Mouse (Mus musculus) liver, embryonic 11.5 days (tissue): Measurements from ENCODE around the gene Ost4. TPM values are rescaled to one million over a fixed set of nuclear protein-coding genes. Genes with fewer than 3 reads are reported as not detected.

ENCODE experiments used
- ATAC-seq: fragments of 200-750 bp; cut with Nextera tagmentation; replicated peaks from 2 replicates; pipeline ENCODE4 v1.8.0; 2017; ENCODE audit warnings: moderate number of reproducible peaks, mild to moderate bottlenecking, moderate TSS enrichment, moderate library complexity; ENCODE audit not compliant: low FRiP score
- DNase-seq: peaks from one replicate; pipeline ENCODE4 v3.0.0-alpha.2; 2017; ENCODE audit warnings: low spot score
- H3K27ac ChIP-seq: fragments of 300-500 bp; sonication (generic); 2 replicates; pipeline ENCODE4 v1.5.1; 2014; ENCODE audit warnings: mild to moderate bottlenecking, low read depth, low read length, control low read depth
- H3K27me3 ChIP-seq: fragments of 300-500 bp; sonication (generic); replicated peaks from 2 replicates; pipeline ENCODE4 v1.6.1; 2014; ENCODE audit warnings: low read length, mixed read lengths; ENCODE audit not compliant: control insufficient read depth, insufficient read depth
- H3K36me3 ChIP-seq: fragments of 300-500 bp; sonication (generic); 2 replicates; pipeline ENCODE4 v1.6.1; 2014; ENCODE audit warnings: mild to moderate bottlenecking, low read length, moderate library complexity, mixed read lengths; ENCODE audit not compliant: control insufficient read depth, insufficient read depth
- H3K4me1 ChIP-seq: fragments of 300-500 bp; sonication (generic); replicated peaks from 2 replicates; pipeline ENCODE4 v1.6.1; 2014; ENCODE audit warnings: low read length, mixed read lengths; ENCODE audit not compliant: control insufficient read depth, insufficient read depth
- H3K4me2 ChIP-seq: fragments of 300-500 bp; sonication (generic); 2 replicates; pipeline ENCODE4 v1.6.1; 2014; ENCODE audit warnings: mild to moderate bottlenecking, control low read depth, moderate library complexity
- H3K4me3 ChIP-seq: fragments of 300-500 bp; sonication (generic); 2 replicates; pipeline ENCODE4 v1.5.1; 2014; ENCODE audit warnings: low read depth, low read length, control low read depth
- H3K9ac ChIP-seq: fragments of 300-500 bp; sonication (generic); 2 replicates; pipeline ENCODE4 v1.6.1; 2014; ENCODE audit warnings: low read depth, low read length, control low read depth
- H3K9me3 ChIP-seq: fragments of 300-500 bp; sonication (generic); 2 replicates; pipeline ENCODE4 v1.6.1; 2016; ENCODE audit warnings: low read length, inconsistent platforms, mixed read lengths; ENCODE audit not compliant: control insufficient read depth
- WGBS: fragments of 180-500 bp; shearing (Covaris S2); extraction: QIAGEN DNeasy Blood & Tissue Kit; methylation state at CpG from one replicate; pipeline ENCODE4 v1.1.7; 2014; 5-methylcytosine and 5-hydroxymethylcytosine counted together
- polyA plus RNA-seq: library from polyadenylated mRNA; unstranded; fragments of >200 nt; fragmentation: Nextera tagmentation; extraction: Ambion mirVana; gene quantifications from 2 replicates; pipeline ENCODE4 v1.2.1, GENCODE M21; 2014

Gene Ost4
- polyA plus RNA-seq, 1 experiment from 2014 or later = 501 TPM

DNA sequence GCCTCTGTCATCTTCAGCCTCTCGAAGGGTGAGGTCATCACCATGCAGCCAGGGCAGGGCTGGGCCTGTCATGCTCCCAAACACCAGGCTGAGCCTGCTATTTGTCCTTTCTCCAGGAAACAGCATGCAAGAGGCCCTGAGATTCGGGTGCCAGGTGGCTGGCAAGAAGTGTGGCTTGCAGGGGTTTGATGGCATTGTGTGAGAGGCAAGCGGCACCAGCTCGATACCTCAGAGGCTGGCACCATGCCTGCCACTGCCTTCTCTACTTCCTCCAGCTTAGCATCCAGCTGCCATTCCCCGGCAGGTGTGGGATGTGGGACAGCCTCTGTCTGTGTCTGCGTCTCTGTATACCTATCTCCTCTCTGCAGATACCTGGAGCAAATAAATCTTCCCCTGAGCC is 23.3 kb upstream of the Ost4 start:
- no peak overlapping the region for H3K4me3 ChIP-seq
- WGBS = 85% methylated on average over 6 of the region's 6 CpGs
- no peaks in the 10 kb centered on the region for H3K27me3 ChIP-seq
- no peaks in the 10 kb centered on the region for H3K9me3 ChIP-seq
- DNase-seq (no peak), ATAC-seq (no peak)
- no peaks in the 10 kb centered on the region for H3K36me3 ChIP-seq
- H3K27ac ChIP-seq = no peak overlapping the region
- no peak overlapping the region for H3K9ac ChIP-seq
- no peaks in the 10 kb centered on the region for H3K4me1 ChIP-seq
- H3K4me2 ChIP-seq = no peak overlapping the region

DNA sequence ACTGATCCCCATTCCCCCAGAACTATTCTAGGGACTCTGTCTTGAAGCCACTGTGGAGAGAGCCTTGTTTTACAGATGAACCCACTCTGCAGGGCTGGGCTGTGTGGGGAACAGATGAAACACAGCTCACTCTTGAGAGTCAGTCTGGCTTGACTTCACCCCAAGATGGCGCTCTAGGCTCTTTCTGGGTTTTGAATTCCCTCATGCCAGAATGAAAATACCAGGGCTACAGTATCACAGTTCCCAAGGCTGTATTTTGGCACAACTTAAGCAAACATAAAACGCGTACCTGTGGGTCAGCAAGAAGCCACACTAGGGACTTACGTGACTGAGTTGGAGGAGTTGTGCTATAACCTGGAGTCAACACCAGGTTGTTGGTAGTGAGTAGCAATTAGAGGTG is 22.5 kb upstream of the Ost4 start:
- no peaks in the 10 kb centered on the region for H3K9me3 ChIP-seq
- WGBS = 58% methylated on average over 4 of the region's 4 CpGs

GRCm38 (mm10) chr5:30927945-30928529 is 20.4 kb upstream of the Ost4 start:
- Histone ChIP-seq H3K4me2 (0 out of 2 replicates have a peak overlapping the region, but pooled peaks have one; percentile 28), H3K4me3 (no peak overlapping the region)
- WGBS = 45% methylated on average over 7 of the region's 7 CpGs

More for the DNA sequence above, 22.5 kb upstream of the Ost4 start:
- no peaks in the 10 kb centered on the region for H3K27me3 ChIP-seq
- no peak for ATAC-seq
- H3K4me2 ChIP-seq = no peak overlapping the region
- no peak overlapping the region for H3K4me3 ChIP-seq
- no peaks in the 10 kb centered on the region for H3K4me1 ChIP-seq
- H3K27ac ChIP-seq = no peak overlapping the region
- DNase-seq = no peak
- H3K36me3 ChIP-seq = no peaks in the 10 kb centered on the region
- H3K9ac ChIP-seq = no peak overlapping the region

DNA sequence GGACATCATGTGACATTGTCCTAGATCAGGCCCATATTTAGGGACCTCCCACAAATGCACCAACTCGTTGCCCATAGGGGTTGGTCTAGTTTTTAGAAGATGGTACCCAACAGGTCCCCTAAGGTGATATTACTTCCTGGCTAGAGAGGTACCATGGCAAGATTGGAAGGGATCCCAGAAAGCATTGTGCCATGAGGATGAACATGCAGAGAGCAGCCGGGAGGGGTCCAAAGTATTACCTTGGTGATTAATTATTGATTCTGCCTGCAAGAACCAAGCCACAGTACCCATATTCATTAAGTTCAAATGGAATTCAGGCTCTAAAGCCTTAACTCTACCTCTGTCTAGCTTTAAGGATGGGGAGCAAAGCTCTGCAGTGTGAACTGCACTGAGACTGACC is 18.5 kb upstream of the Ost4 start:
- Histone ChIP-seq H3K9me3 (no peaks in the 10 kb centered on the region), H3K4me1 (peaks cover 11% of the 10 kb centered on the region), H3K27me3 (no peaks in the 10 kb centered on the region), H3K27ac (no peak overlapping the region), H3K36me3 (no peaks in the 10 kb centered on the region), H3K4me3 (no peak overlapping the region), H3K4me2 (no peak overlapping the region), H3K9ac (no peak overlapping the region)
- 74% methylated on average over 2 of the region's 2 CpGs for WGBS
- ATAC-seq (no peak), DNase-seq (no peak)

More at GRCm38 (mm10) chr5:30927945-30928529, 20.4 kb upstream of the Ost4 start:
- Histone ChIP-seq H3K36me3 (no peaks in the 10 kb centered on the region), H3K9me3 (no peaks in the 10 kb centered on the region), H3K9ac (no peak overlapping the region), H3K27ac (no peak overlapping the region), H3K4me1 (no peaks in the 10 kb centered on the region), H3K27me3 (no peaks in the 10 kb centered on the region)
- peak; percentile 47 for ATAC-seq
- DNase-seq = no peak

GRCm38 (mm10) chr5:30925217-30925616 is 17.6 kb upstream of the Ost4 start:
- Histone ChIP-seq H3K9ac (no peak overlapping the region), H3K4me2 (no peak overlapping the region), H3K9me3 (no peaks in the 10 kb centered on the region), H3K36me3 (0 out of 2 replicates have a peak, but pooled peaks cover 3% of the 10 kb centered on the region), H3K4me3 (no peak overlapping the region), H3K4me1 (peaks cover 18% of the 10 kb centered on the region), H3K27me3 (no peaks in the 10 kb centered on the region), H3K27ac (no peak overlapping the region)
- DNase-seq (no peak), ATAC-seq (no peak)
- WGBS = 91% methylated on average over 5 of the region's 5 CpGs

DNA sequence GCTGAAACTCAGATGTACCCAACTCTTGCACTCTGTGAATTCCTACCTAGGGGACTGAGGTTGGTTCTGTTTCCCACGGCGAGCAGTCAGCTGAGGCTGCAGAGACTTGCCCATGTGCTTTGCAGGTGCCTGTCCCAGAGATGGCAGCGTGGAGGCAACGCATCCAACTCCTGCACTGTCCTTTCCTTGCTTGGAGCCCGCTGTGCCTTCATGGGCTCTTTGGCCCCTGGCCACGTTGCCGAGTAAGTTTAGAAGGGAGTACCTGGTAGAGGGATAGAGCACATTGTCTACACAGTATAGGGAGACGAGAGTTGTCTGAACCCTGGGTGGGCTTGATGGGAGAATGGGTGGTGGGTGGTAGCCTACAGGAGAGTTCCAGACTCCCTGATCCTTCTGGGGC is 17.0 kb upstream of the Ost4 start:
- Histone ChIP-seq H3K4me3 (no peak overlapping the region), H3K36me3 (0 out of 2 replicates have a peak, but pooled peaks cover 8% of the 10 kb centered on the region), H3K4me1 (peaks cover 18% of the 10 kb centered on the region), H3K4me2 (no peak overlapping the region), H3K9me3 (no peaks in the 10 kb centered on the region), H3K27ac (no peak overlapping the region), H3K27me3 (no peaks in the 10 kb centered on the region), H3K9ac (no peak overlapping the region)
- WGBS = 85% methylated on average over 8 of the region's 8 CpGs
- no peak for DNase-seq
- no peak for ATAC-seq

- H3K4me2 ChIP-seq = peak overlapping the region; percentile 98
- peaks cover 18% of the 10 kb centered on the region for H3K4me1 ChIP-seq
- no peak overlapping the region for H3K27ac ChIP-seq
- DNase-seq (no peak), ATAC-seq (no peak)
- no peak overlapping the region; the same call in 1 of the 2 replicates for H3K9ac ChIP-seq
- H3K4me3 ChIP-seq = no peak overlapping the region; the same call in 1 of the 2 replicates
- H3K27me3 ChIP-seq = no peaks in the 10 kb centered on the region
- H3K36me3 ChIP-seq = peaks cover 16% of the 10 kb centered on the region
- WGBS = 59% methylated on average over 6 of the region's 6 CpGs
- no peaks in the 10 kb centered on the region for H3K9me3 ChIP-seq
Measured at GRCm38 (mm10) chr5:30923119-30923518, 15.5 kb upstream of the Ost4 start.

- Histone ChIP-seq H3K9me3 (no peaks in the 10 kb centered on the region), H3K27ac (no peak overlapping the region; the same call in 1 of the 2 replicates), H3K4me2 (peak overlapping the region; percentile 98), H3K9ac (peak overlapping the region; percentile 61), H3K4me1 (peaks cover 18% of the 10 kb centered on the region), H3K4me3 (peak overlapping the region; percentile 51), H3K27me3 (no peaks in the 10 kb centered on the region), H3K36me3 (peaks cover 19% of the 10 kb centered on the region)
- 46% methylated on average over 10 of the region's 10 CpGs for WGBS
- no peak for DNase-seq
- ATAC-seq = no peak
Measured at GRCm38 (mm10) chr5:30922581-30923041, 15.0 kb upstream of the Ost4 start.
